In genomic region chr13:44735088-44735690, GRCm38 (mm10) we compare ENCODE assay signal across 13 mouse cellular contexts. TPM values are rescaled to one million over a fixed set of nuclear protein-coding genes. Genes with fewer than 3 reads are reported as not detected.
DNase-seq lines count a peak whose midpoint lies in the region; ATAC-seq and TF ChIP-seq lines count a peak whose summit lies in the region.
"Had no signal": no experiment of that assay in that cellular context is flagged by ENCODE, and none has a peak within 500 bp of the region (broad histone marks: within the 10 kb centered on the region; RNA-seq: fewer than 3 reads in every experiment).

No protein-coding gene starts in this region.

- peak overlapping the region; percentile 100 for H3K27ac ChIP-seq in gastrocnemius, adult 2 months
- H3K27ac ChIP-seq in liver, embryonic 11.5 days (ENCODE audit: low read depth, low read length): no peak overlapping the region
- H3K27ac ChIP-seq in liver, postnatal 0 days (ENCODE audit: low read depth): no peak overlapping the region
- H3K27ac ChIP-seq in embryonic facial prominence, embryonic 12.5 days: no peak overlapping the region
- H3K27ac ChIP-seq in neural tube, embryonic 13.5 days (replicated peaks): no peak overlapping the region

- DNase-seq in gastrocnemius, adult 2 months: no peak
- DNase-seq in gastrocnemius, adult 8-10 months (ENCODE audit: low spot score in 2 of 2): no peak
- DNase-seq in liver, embryonic 11.5 days (ENCODE audit: low spot score): no peak
- no peak for DNase-seq in liver, postnatal 0 days
- DNase-seq in cerebellum, postnatal 4 days (ENCODE audit: low spot score in 2 of 2): no peak
- no peak for DNase-seq in frontal cortex, postnatal 36 days (ENCODE audit: low spot score in 2 of 2)
- DNase-seq: adrenal gland, adult 2 months; cerebellum, adult 9-11 months; heart, adult 18-20 months; right cerebral cortex, postnatal 14 days had no signal

- no peaks in the 10 kb centered on the region for H3K27me3 ChIP-seq in liver, embryonic 11.5 days (replicated peaks; ENCODE audit: control insufficient read depth, insufficient read depth, low read length)
- H3K27me3 ChIP-seq in liver, postnatal 0 days (ENCODE audit: insufficient read depth, low read length): no peaks in the 10 kb centered on the region
- no peaks in the 10 kb centered on the region for H3K27me3 ChIP-seq in embryonic facial prominence, embryonic 12.5 days
- no peaks in the 10 kb centered on the region for H3K27me3 ChIP-seq in neural tube, embryonic 13.5 days

- TF ChIP-seq EP300 in liver, postnatal 0 days (IDR thresholded peaks at IDR 0.05; ENCODE audit: low read depth): no peak

- H3K4me2 ChIP-seq in liver, embryonic 11.5 days: 0 out of 2 replicates have a peak overlapping the region, but pooled peaks have one; percentile 15
- H3K4me2 ChIP-seq in liver, postnatal 0 days (ENCODE audit: low read depth, low read length): no peak overlapping the region
- 0 out of 2 replicates have a peak overlapping the region, but pooled peaks have one; percentile 75 for H3K4me2 ChIP-seq in embryonic facial prominence, embryonic 12.5 days (replicated peaks)
- peak overlapping the region; percentile 70 for H3K4me2 ChIP-seq in neural tube, embryonic 13.5 days

- ATAC-seq in liver, embryonic 11.5 days (replicated peaks; ENCODE audit: low FRiP score): no peak
- ATAC-seq in liver, postnatal 0 days: no peak
- ATAC-seq in embryonic facial prominence, embryonic 12.5 days (ENCODE audit: insufficient number of reproducible peaks, insufficient read depth, low FRiP score, low TSS enrichment): no peak
- ATAC-seq in neural tube, embryonic 13.5 days (ENCODE audit: low read depth): no peak
- ATAC-seq: lung, postnatal 0 days had no signal

- no peak for TF ChIP-seq CTCF in gastrocnemius, adult 2 months (IDR thresholded peaks at IDR 0.05)
- no peak for TF ChIP-seq CTCF in liver, postnatal 0 days (IDR thresholded peaks at IDR 0.05; ENCODE audit: low read depth)

- no peaks in the 10 kb centered on the region for H3K9me3 ChIP-seq in liver, embryonic 11.5 days (ENCODE audit: control insufficient read depth, low read length)
- no peaks in the 10 kb centered on the region for H3K9me3 ChIP-seq in liver, postnatal 0 days (ENCODE audit: low read length)
- H3K9me3 ChIP-seq in embryonic facial prominence, embryonic 12.5 days: no peaks in the 10 kb centered on the region
- H3K9me3 ChIP-seq in neural tube, embryonic 13.5 days: no peaks in the 10 kb centered on the region

- H3K4me1 ChIP-seq in liver, embryonic 11.5 days (replicated peaks; ENCODE audit: control insufficient read depth, insufficient read depth, low read length): peaks cover 19% of the 10 kb centered on the region
- H3K4me1 ChIP-seq in liver, postnatal 0 days (ENCODE audit: insufficient read depth): peaks cover 22% of the 10 kb centered on the region
- H3K4me1 ChIP-seq in embryonic facial prominence, embryonic 12.5 days: peaks cover 20% of the 10 kb centered on the region; the same call in 1 of the 2 replicates
- H3K4me1 ChIP-seq in neural tube, embryonic 13.5 days (replicated peaks): peaks cover 39% of the 10 kb centered on the region

- H3K9ac ChIP-seq in liver, embryonic 11.5 days (ENCODE audit: low read depth, low read length): no peak overlapping the region
- no peak overlapping the region for H3K9ac ChIP-seq in liver, postnatal 0 days (replicated peaks)
- no peak overlapping the region for H3K9ac ChIP-seq in embryonic facial prominence, embryonic 12.5 days
- H3K9ac ChIP-seq in neural tube, embryonic 13.5 days: no peak overlapping the region

- intact Hi-C loops in gastrocnemius, adult 2 months (cut with DNase I): no loop called here

- peak overlapping the region; percentile 93 for H3K4me3 ChIP-seq in gastrocnemius, adult 2 months
- no peak overlapping the region; the same call in 1 of the 2 replicates for H3K4me3 ChIP-seq in liver, embryonic 11.5 days (ENCODE audit: low read depth, low read length)
- H3K4me3 ChIP-seq in liver, postnatal 0 days (ENCODE audit: low read depth, low read length): no peak overlapping the region
- no peak overlapping the region for H3K4me3 ChIP-seq in embryonic facial prominence, embryonic 12.5 days
- H3K4me3 ChIP-seq in neural tube, embryonic 13.5 days: peak overlapping the region; percentile 78; the same call in 1 of the 2 replicates

- no peaks in the 10 kb centered on the region for H3K36me3 ChIP-seq in liver, embryonic 11.5 days (ENCODE audit: control insufficient read depth, insufficient read depth, low read length)
- 0 out of 2 replicates have a peak, but pooled peaks cover 3% of the 10 kb centered on the region for H3K36me3 ChIP-seq in liver, postnatal 0 days (replicated peaks; ENCODE audit: insufficient read depth, low read length)
- H3K36me3 ChIP-seq in embryonic facial prominence, embryonic 12.5 days: no peaks in the 10 kb centered on the region
- H3K36me3 ChIP-seq in neural tube, embryonic 13.5 days: no peaks in the 10 kb centered on the region

- 48% methylated on average over 1 of the region's 1 CpGs for WGBS in liver, embryonic 11.5 days
- 57% methylated on average over 1 of the region's 1 CpGs for WGBS in liver, postnatal 0 days (ENCODE audit: insufficient replicate concordance)
- WGBS in embryonic facial prominence, embryonic 12.5 days: 10% methylated on average over 1 of the region's 1 CpGs
- 53% methylated on average over 1 of the region's 1 CpGs for WGBS in neural tube, embryonic 13.5 days

RNA-seq across cellular contexts. Expression of gene Jarid2, which starts 5.9 kb away (rescaled TPM):
- 10 to 100 TPM; 26.0 to 29.0 TPM for total RNA-seq in gastrocnemius, adult 2 months (2021)
- total RNA-seq in gastrocnemius, adult 8-10 months (2022): 10 to 100 TPM; 19.1 to 26.3 (median 21.0) TPM
- polyA plus RNA-seq in liver, embryonic 11.5 days (2014; fragmentation: Nextera tagmentation; extraction: Ambion mirVana): 19.2 and 19.6 TPM in 2 replicates
- 5.7 and 6.8 TPM in 2 replicates for polyA plus RNA-seq in liver, postnatal 0 days (2015; fragmentation: Nextera tagmentation; extraction: Ambion mirVana)
- 48.3 and 54.0 TPM in 2 replicates for polyA plus RNA-seq in embryonic facial prominence, embryonic 12.5 days (2016; fragmentation: Nextera tagmentation; extraction: Ambion mirVana)
- 57.9 and 60.9 TPM in 2 replicates for polyA plus RNA-seq in neural tube, embryonic 13.5 days (2015; fragmentation: Nextera tagmentation; extraction: Ambion mirVana)

Comparison
In these comparisons a context has a peak if more than half of its experiments do, and no peak if none do; other contexts are left out.
1. H3K4me3 ChIP-seq: peak in gastrocnemius, adult 2 months (single experiment) and neural tube, embryonic 13.5 days (single experiment); none in liver, embryonic 11.5 days (single experiment), liver, postnatal 0 days (single experiment) and embryonic facial prominence, embryonic 12.5 days (single experiment).